Mouse (Mus musculus): Measurements from ENCODE around the gene Iqgap1.

Iqgap1 gene

DNA sequence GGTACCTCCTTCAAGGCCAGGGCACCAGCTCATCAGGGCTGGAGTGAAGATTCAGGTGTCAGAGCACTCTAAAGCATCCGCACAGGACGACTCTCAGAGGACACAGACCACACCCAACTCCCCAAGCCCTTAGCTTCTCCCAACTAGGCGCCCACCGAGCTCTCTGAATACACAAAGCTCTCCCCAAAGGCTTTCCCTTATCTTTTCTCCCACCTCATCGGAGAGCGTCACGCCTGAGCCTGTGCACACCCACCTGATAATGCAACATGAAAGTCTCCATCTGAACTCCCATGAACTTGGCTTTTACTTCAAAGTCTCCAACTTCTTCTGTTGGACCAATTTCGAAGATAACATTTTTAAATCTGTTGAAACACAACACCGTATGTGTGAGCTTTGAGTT, 109.0 kb downstream of the Iqgap1 start:
- no peak for DNase-seq (ENCODE audit: low read depth)

DNA sequence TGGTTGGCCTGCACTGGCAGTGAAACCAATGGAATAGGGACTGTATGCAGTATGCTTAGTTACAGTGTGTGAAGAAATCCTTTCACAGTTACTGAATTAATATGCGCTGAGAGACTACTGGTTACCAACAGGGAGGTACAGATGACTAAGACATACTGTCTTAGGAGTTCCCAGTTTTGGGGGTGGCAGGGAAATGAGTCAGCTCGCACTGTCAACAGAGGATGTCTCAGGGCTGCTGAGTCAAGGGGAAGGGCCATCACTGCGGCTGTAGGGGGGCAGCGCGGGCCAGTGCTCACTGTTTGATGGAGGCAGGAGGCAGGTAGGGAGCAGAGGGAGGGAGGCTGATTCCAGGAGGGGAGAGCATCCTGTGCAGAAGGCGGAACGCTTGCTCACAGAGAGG, 110.5 kb downstream of the Iqgap1 start:
- peak; percentile 47 for DNase-seq (ENCODE audit: low read depth)

GRCm38 (mm10) chr7:80711496-80711895, 114.3 kb downstream of the Iqgap1 start:
- no peak for DNase-seq (ENCODE audit: low read depth)

- DNase-seq (ENCODE audit: low read depth), result no peak
Observed at GRCm38 (mm10) chr7:80710333-80710732, 115.4 kb downstream of the Iqgap1 start.

- no peak for DNase-seq (ENCODE audit: low read depth)
Observed at GRCm38 (mm10) chr7:80704066-80704465, 121.7 kb downstream of the Iqgap1 start.

DNA sequence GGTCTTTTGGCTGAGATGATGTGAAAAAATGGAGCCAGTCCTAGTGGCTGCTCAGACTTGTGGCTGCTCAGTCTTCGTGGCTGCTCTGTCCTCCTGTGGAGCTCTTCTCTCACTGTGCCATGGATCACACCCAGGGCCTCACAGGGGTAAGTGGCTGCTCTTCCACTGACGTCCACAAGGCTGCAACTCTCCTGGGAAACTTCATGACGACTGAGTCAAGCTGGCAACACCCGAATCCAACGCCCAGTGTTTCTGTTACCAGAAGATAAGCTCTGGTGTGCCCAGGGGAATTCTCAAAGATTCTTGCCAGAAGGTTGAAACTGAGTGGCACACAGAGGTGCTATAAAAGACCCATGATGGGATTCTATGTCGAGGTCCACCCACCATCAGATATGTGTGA, 123.3 kb downstream of the Iqgap1 start:
- no peak for DNase-seq (ENCODE audit: low read depth)

- no peak for DNase-seq (ENCODE audit: low read depth)
Observed at GRCm38 (mm10) chr7:80699709-80700108, 126.1 kb downstream of the Iqgap1 start.

- DNase-seq (ENCODE audit: low read depth), result no peak
Observed at GRCm38 (mm10) chr7:80698940-80699339, 126.8 kb downstream of the Iqgap1 start.

DNA sequence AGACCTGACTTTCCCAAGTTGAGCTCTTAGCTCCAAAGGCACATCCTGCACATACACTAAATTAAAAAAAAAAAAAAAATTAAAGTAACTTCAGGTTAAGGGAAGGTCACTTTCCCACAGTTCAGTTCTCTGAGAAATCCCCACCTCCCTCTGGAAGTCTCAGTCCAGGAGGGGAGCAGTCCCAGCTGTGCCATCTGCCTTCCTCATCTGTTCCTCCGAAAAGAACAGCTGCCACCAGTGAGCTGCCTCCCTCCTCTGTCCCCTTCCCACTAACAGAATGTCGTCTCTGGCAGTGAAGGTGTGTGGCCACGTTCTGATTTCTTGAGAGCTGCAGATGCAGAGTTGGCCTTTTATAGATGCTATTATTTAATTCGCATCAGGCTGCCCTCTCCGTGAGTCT, 127.9 kb downstream of the Iqgap1 start:
- DNase-seq (ENCODE audit: low read depth), result no peak

GRCm38 (mm10) chr7:80696903-80697302, 128.9 kb downstream of the Iqgap1 start:
- peak; percentile 89 for DNase-seq (ENCODE audit: low read depth)

DNA sequence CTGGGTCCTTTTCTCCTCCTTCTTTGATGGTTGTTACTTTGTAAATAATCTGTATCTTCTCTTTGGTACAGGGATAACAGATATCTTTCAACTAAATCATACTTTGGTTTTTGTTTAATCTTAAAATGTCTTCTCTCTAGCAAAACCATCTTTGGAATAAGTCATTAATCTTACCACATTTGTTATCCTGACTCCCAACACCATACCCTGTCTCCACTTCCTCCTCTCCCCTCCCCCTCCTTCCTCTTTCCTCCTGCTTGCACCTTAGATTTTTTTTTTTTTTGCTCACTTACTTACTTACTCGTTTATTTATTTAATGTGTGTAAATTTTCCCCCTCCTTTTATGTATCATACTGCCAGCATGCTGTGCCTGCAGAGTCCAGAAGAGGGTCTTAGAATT, 129.4 kb downstream of the Iqgap1 start:
- peak; percentile 48 for DNase-seq (ENCODE audit: low read depth)

DNA sequence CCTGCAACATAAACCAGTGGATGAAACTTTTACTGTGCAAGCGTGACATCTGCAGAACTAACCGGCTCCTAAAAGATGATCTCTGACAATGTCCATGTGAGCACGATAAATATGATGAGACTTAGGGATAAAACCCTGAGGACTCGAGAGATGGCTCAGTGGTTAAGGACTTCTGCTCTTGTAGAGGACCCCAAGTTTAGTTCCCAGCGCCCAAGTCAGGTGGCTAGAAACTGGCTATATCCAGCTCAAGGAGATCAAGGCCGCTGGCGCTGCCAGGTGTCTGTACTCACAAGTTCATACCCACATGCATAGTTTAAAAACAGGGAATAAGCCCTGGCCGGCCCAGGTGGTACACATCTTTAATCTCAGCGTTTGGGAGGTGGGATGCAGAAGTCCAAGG, 133.3 kb downstream of the Iqgap1 start:
- no peak for DNase-seq (ENCODE audit: low read depth)

DNA sequence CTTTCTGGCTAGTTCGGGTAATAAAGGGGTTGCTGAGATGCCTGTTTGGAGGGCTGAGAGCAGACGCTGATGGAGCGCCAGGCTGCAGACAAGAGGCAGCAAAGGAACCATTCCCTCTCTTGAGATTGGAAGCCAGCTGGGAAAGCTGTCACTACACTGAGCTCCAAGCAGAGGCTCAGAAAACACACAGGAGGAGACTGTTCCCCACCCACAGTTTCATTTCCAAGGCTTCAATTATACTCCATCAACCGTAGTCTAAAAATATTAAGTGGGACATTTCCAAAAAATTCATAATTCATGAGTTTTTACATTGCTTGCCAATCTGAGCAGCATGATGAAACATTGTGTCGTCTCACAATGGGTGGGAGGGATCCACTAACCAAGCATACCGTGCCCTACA, 134.6 kb downstream of the Iqgap1 start:
- no peak for DNase-seq (ENCODE audit: low read depth)

GRCm38 (mm10) chr7:80689221-80689591, 136.6 kb downstream of the Iqgap1 start:
- DNase-seq (ENCODE audit: low read depth), result no peak

DNA sequence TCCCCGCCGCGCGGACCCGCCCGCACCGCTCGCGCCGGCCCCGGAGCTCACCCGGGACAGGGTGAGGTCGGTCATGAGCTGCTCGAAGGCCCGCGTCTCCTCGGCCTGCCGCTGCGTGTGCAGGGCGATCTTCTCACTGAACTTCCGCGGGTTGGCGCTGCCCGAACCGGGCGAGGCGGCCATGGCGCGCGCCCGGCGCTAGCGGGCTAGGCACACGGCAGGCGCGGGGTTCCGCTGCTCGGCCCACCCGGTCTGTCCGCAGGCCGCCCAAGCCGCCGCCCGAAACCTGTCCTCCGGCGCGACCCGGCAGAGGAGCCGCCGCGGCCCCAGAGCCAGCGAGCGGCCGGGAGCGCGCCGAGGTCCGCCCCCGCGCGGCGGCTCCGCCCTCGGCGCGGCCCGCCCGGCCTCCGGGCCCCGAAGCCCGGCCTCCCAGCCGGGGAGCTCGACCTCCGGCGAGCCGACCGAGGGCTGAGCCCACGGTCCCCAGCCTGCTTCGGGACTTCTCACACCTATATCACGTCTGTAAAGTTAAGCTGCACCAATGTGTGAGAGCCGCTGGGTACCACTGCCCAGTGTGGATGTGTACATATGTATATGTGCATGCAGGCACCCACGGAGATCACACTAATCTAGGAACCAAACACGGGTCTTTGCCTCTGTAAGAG, 137.1 kb downstream of the Iqgap1 start, which contains the start of gene Crtc3:
Crtc3 (minus strand) TSS at position 322 of the 665 bp plus-strand sequence.
- DNase-seq (ENCODE audit: low read depth), result peak; percentile 84

GRCm38 (mm10) chr7:80687721-80688555, 137.8 kb downstream of the Iqgap1 start:
- peak; percentile 76 for DNase-seq (ENCODE audit: low read depth)

GRCm38 (mm10) chr7:80685639-80686038, 140.1 kb downstream of the Iqgap1 start:
- no peak for DNase-seq (ENCODE audit: low read depth)

DNA sequence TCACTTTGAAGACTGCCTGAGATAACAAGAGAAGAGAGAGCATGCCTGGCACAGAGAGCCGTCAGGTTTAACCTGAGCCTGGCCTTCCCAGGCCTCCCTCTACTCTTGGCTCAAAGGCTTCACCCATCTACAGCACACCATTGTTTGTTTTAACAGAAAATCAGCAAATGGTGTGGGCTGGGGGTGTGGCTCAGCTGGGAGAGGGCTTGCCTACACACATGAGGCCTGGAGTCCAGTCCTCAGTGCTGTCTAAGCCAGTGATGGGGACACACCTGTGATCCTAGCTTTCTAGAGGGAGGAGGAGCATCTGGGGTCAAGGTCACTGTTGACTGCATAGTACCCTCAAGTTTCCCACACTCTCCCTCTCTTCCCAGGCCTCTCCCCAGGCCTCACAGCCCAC, 143.1 kb downstream of the Iqgap1 start:
- no peak for DNase-seq (ENCODE audit: low read depth)

GRCm38 (mm10) chr7:80680218-80680847, 145.4 kb downstream of the Iqgap1 start:
- peak; percentile 76 for DNase-seq (ENCODE audit: low read depth)

DNA sequence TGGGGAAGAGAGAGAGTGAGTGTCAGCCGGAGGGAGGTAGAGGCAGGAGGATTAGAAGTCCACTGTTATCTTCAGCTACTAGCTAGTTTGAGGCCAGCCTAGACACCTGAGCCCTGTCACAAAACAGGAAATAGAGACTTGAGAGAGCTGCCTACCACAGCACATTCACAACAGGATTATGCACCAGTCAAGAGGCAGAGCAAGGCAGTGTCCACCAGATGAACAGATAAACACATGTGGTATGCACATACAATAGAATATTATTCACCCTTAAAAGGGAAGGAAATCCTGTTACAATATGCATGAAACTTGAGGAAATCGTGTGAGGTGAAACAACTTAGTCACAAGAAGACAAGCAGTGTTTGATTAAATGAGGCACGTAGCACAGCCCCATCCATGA, 153.5 kb downstream of the Iqgap1 start:
- DNase-seq (ENCODE audit: low read depth), result peak; percentile 72

DNA sequence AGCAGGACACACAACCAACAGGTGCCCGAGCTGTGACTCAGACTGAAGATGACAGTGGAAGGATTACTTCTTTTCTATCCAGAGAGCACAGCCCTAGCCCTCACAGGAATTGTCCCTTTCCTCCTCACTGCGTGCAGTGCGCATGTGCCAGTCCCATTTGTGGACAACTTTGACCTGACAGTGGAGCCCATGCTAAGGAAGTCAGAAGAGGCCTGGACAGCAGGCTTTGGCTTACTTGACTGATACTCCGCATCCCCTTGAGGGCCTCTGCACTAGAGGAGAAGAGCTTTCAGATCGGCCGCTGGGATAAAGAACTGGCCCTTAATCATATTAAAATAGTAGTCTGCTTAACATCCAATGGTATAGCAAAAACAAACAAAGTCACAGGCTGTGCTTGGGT, 154.9 kb downstream of the Iqgap1 start:
- no peak for DNase-seq (ENCODE audit: low read depth)

DNA sequence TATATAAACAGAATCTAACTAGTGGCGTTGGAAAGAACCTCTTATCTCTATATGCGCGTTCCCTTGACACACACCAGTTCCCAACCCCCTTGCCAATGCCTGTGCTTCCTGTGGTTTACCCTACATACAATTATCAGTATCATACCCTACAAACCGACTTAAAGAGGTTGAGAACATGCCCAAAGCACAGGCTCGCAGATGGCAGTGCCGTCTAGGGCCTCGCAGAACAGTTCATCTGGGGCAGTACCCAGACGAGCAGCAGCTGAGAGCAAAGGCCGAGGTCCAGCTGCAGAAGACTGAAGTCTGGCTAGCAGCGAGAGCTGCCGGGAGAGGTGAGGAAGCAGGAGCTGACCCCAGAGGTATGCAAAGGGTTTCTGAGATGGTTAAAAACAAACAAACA, 158.6 kb downstream of the Iqgap1 start:
- DNase-seq (ENCODE audit: low read depth), result peak; percentile 26

Data from induced T-regulatory cell, adult 2 months (primary cell).